Mouse (Mus musculus): ENCODE data around the gene Acsbg2.

- TF ChIP-seq POLR2A (IDR thresholded peaks at IDR 0.05; ENCODE audit: low read depth, low read length): no peak
- no peak for TF ChIP-seq CTCF (IDR thresholded peaks at IDR 0.05; ENCODE audit: borderline replicate concordance, insufficient read depth, low read length)
These were observed 847 bp upstream of the Acsbg2 start, which contains the start of gene 1700061G19Rik for GRCm38 (mm10) chr17:56874936-56875651.

Data from embryonic fibroblast, embryonic 13.5 days (primary cell).